11 mouse cellular contexts compared by ENCODE assay signal in genomic region chr4:105305931-105306330, GRCm38 (mm10).
DNase-seq lines count a peak whose midpoint lies in the region; ATAC-seq and TF ChIP-seq lines count a peak whose summit lies in the region.
"Had no signal": no experiment of that assay in that cellular context is flagged by ENCODE, and none has a peak within 500 bp of the region (broad histone marks: within the 10 kb centered on the region; RNA-seq: fewer than 3 reads in every experiment).

No protein-coding gene starts in this region.

- peak; percentile 5 for DNase-seq in layer of hippocampus, adult 11-12 months (ENCODE audit: low spot score)
- DNase-seq in layer of hippocampus, adult 18-20 months (ENCODE audit: low spot score in 2 of 2): no peak
- DNase-seq in adrenal gland, postnatal 36 days: peak; percentile 56 to 59
- peak; percentile 89 for DNase-seq in kidney, adult 2 months
- DNase-seq in lung, postnatal 14 days: peak; percentile 38
- no peak for DNase-seq in Muller cell, postnatal 12 days (ENCODE audit: inconsistent ontology term)
- no peak for DNase-seq in cerebellum, adult 8-10 months
- DNase-seq: thymus, adult 18-20 months had no signal

- TF ChIP-seq POLR2A in kidney, adult 2 months (IDR thresholded peaks at IDR 0.05; ENCODE audit: low read depth, low read length): no peak

- H3K4me1 ChIP-seq in kidney, adult 2 months (ENCODE audit: control insufficient read depth, insufficient read depth, low read length): no peaks in the 10 kb centered on the region; the same call in 1 of the 2 replicates
- H3K4me1 ChIP-seq: embryonic facial prominence, embryonic 12.5 days; midbrain, embryonic 15.5 days had no signal

- H3K4me3 ChIP-seq in kidney, adult 2 months (ENCODE audit: insufficient read depth, low read depth, low read length): no peak overlapping the region
- H3K4me3 ChIP-seq: embryonic facial prominence, embryonic 12.5 days; midbrain, embryonic 15.5 days had no signal

- no peak overlapping the region for H3K27ac ChIP-seq in kidney, adult 2 months (ENCODE audit: insufficient read depth, low read depth, low read length)
- H3K27ac ChIP-seq: embryonic facial prominence, embryonic 12.5 days; midbrain, embryonic 15.5 days had no signal

- no peaks in the 10 kb centered on the region for H3K36me3 ChIP-seq in kidney, adult 2 months (ENCODE audit: control insufficient read depth, insufficient read depth, low read length)
- H3K36me3 ChIP-seq: embryonic facial prominence, embryonic 12.5 days; midbrain, embryonic 15.5 days had no signal

- no peaks in the 10 kb centered on the region for H3K27me3 ChIP-seq in kidney, adult 2 months (replicated peaks; ENCODE audit: control insufficient read depth, insufficient read depth, low read length)
- H3K27me3 ChIP-seq: embryonic facial prominence, embryonic 12.5 days; midbrain, embryonic 15.5 days had no signal

- no peak for ATAC-seq in activated CD4-positive, CD25-positive, alpha-beta regulatory T cell, adult 4 months
- ATAC-seq: midbrain, embryonic 15.5 days had no signal

- TF ChIP-seq CTCF in kidney, adult 2 months (conservative IDR thresholded peaks at IDR 0.05; ENCODE audit: insufficient read depth, insufficient read length, low read depth, low read length): no peak

- 68% methylated on average over 6 of the region's 6 CpGs for WGBS in kidney, adult 2 months

Comparison
In these comparisons a context has a peak if more than half of its experiments do, and no peak if none do; other contexts are left out.
1. DNase-seq: peak in layer of hippocampus, adult 11-12 months (single experiment), adrenal gland, postnatal 36 days (2 of 2), kidney, adult 2 months (single experiment) and lung, postnatal 14 days (single experiment); none in layer of hippocampus, adult 18-20 months (0 of 2), Muller cell, postnatal 12 days (single experiment) and cerebellum, adult 8-10 months (single experiment).